Mouse (Mus musculus): ENCODE measurements at regions not wholly inside any gene's neighbourhood (a gene's known extent, or its start where the extent isn't known, plus 50 kb on each side); places are given as distances from the start of the nearest gene placed in this dataset.
"Not testable (repeated sequence)": the region's sequence is repeated elsewhere in the genome, so short reads cannot be mapped to it uniquely, and the experiment has no call there.

DNA sequence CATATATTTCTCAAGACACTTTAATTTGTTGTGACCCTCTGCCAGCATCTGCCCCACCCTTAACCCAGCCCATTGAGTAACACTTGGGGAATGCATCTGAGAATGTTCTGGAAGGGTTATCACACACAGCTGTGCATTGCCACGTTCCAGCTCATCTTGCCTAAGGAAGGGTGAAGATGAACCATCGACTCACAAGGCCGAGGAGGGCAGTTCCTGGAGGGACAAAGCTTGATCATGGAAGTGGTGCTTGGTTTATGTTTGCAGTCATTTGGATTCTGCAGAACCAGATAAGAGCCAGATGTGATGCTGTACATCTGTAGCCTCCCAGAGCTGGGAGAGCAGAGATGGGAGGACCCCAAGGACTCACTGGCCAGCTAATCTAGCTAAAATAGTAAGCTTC lies 136.1 kb upstream of the Klf3 start:
- DNase-seq = no peak

DNA sequence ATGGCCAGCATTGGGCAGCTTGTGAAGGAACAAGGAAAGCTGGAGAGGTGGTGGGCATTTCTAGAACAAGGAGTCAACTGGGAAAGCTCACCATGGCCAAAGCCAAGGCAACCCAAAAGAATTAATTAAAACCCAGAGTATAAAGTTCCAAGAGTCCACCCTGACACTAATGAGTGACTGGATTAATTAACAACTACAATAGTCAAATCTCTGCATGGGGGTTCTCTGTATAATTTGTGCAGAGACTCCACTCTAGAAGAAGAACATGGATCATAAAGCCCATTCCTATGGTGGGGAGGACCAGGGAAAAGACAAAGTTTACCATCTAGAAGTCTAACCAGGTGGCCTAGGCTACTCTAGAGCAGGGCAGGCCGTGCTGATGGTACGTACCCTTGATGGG lies 129.3 kb upstream of the Klf3 start:
- no peak for DNase-seq

DNA sequence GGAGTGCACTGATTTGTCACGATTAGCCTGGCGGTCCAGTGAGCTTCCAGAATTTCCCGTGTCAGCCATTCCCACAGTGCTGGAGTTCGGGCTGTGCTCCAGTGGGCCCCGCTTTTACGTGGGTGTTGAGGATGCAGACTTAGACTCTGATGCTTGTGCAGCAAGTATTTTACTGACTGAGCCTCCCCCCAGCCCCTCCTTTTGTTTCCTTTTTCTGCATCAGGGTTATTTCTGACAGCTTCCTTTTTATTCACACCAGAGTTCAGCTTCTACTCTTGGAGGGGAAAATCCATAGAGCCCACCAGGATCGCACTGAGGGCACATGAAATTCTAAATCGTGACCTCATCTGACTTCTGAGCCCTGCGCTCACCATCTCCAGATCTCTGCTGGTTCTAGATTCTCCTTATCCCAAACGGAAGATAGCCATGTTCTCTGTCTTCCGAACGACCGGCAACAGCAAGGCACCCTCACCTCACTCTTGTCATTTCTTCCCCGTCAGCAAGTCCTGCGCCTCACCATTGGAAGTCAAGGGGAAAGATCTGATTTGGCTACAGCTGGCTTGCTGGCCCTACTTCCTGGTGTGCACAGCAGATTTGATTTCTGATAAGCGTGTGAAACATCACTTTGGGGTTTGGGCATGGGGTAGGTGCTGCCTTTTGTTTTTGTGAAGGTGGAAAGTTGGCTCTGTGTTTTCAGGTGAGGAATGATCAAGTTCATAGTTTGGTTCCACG lies 126.8 kb upstream of the Klf3 start:
- peak; percentile 45 for DNase-seq

DNA sequence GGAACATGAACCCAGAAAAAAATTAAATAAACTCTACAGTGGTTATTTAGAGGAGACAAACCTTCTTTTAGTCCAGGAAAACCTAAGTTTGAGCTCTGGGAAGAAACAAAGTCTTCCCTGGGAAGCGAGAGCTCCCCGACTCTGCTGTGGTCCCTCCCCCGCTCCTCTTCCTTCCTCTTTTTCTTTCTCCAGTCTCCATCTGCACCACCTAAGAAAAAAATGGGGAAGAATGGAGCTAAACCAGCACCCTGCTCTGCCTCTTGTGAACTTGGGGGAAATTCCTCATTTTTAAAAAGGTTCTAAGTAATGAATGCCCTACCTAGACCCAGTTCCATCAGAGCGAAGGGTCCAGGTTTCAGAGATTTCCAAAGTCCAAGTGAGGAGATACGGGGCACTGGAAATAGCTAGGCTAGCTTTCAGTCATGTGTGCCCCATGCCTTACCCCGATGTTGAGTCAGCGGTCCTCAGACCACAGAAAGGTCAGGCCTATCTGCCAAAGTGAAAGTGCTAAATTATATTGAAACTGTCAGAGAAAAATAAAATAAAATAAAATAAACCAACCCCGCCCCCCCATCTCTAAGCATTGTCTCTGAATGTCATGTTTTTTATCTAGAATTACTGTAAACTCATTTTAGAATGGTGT lies 126.1 kb upstream of the Klf3 start:
- DNase-seq = no peak

DNA sequence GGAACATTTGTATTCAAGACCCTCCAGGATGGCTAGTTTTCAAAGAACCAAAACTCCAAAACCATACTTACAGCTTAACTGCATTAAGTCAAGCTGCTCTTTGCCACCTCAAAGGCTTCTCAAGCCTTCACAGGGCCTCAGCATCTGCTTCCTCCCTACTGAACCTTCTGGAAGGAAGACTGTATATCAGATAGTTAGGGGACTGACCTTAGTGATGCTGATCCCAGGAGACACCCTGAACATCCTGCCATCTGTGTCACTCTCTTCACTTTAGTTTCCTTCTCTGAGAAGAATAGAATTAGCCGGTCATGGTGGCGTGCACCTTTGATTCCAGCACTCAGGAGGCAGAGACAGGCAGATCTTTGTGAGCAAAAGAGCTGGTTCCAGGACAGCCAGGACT lies 124.5 kb upstream of the Klf3 start:
- peak; percentile 45 for DNase-seq

DNA sequence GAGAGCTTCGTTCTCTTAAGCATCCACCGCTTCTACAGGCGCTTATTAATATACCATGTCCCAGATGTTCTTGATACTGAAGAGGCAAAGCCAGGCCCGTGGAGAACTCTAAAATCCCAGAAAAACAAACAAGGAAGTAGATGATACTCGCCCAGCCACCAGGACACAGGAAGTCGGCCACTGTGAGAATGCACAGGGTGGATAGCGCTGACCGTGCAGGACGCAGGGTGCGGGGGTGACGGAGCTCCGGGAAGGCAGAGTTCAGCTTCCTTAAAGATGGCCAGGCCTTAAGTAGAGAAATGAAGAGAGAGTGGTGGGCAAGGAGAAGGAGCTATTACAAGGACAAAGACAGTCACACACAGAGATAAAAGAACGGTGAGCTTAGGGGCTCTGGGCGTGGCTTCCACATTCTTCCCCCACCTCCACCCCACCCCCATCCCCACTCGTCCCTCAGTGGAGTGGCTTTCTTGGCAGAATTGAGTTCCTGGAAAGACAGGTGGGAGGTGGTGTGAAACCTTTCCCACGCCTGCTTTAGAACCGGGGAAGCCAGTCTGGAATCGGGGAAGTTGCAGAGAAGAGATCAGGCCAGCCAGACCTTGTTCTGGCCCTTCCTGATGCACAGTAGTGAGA lies 123.1 kb upstream of the Klf3 start:
- DNase-seq = no peak

DNA sequence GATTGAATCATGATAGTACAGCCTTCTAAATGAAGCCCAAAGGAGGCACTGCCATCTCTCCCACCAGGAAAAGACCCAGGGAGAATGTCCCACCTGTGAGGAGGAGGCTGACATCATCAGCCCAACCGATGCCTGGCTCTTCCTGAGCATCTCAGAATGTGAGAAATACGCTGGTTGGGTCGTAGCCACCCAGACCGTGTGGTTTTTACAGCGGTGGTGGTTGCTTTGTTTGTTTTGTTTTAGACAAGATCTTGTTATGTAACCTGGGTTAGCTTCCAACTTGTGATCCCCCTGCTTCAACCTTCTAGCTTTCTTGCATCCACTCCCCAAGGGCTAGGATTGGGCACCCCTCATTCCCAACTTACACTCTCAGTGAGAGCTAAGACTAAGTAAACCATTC lies 122.0 kb upstream of the Klf3 start:
- peak; percentile 30 for DNase-seq

DNA sequence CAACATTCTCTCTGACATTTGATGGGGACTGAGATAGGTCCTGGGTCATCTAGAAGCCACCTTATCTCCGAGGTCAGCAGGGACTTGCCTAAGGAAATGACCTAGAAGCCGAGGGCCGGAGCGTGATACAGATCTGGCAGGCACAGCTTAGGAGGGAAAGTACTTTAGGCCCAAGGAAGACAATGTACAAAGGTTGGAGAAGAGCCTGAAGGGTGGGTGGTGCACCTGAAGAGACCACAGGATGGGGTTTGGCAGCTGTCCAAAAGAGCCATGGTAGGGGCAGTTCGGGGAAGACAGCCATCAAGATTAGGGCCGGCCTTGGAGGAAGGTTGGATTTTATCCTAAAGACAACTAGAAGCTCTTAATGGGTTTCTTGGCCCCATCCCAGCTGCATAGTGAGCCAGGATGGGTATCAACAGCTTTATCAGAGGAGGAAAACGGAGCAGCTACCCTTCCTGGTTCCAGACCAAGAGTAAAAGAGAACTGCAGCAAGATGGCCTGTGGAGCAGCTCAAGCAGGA lies 120.8 kb upstream of the Klf3 start:
- DNase-seq = no peak

DNA sequence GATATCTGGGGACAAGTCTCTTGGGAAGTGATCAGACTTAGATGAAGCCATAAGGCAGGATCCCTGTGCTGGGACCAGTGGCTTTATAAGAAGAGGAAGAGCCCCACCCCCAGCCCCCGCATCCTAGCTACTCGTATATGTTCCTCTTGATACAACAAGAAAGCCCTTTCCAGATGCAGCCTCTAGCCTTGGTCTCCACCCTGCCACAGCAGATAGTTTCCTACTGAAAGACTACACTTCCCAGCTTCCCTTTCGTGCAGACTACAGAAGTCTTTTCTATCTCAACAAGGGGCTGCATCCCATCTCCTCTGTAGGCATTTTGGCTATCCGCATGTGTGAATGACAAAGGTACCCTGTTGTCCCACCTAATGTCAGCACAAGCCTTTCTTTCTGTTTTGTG lies 119.8 kb upstream of the Klf3 start:
- DNase-seq = no peak

DNA sequence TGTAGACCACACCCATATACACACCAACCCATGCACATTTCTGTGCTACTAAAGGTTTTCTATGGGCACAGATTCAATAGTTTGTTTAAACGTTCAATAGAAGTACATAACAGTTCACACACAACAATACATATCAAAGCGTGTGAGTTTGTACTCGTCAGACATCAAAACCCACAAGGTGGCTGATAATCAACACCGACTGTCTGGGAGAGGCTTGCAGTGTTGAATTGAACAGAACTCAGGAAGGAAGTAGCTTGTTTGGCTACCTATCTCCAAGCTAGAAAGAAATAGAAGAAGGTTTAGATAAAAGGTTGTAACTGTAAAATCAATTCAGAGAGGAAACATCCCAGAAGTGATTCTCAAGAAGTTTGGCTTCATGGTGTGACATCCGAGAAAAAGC lies 118.9 kb upstream of the Klf3 start:
- DNase-seq = no peak

DNA sequence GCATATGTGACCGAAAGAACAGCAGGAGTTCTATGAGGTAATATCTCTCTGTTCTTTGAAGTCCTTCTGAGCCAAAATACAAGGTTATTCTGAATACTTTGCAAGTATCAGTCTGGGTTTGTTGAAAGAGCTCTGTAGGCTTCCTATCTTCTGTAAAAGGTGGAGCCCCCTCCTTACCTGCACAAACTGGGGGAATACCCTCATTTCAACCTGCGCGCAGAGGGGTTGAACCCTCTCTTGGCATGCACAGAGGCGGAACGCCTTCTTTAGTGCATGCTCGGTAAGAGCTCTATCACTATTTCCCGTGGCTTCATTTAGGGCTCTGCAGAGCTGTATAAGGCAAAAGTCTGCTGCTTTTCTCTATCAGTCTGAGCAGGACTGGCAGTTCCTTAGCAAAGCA lies 113.0 kb upstream of the Klf3 start:
- no peak for DNase-seq

DNA sequence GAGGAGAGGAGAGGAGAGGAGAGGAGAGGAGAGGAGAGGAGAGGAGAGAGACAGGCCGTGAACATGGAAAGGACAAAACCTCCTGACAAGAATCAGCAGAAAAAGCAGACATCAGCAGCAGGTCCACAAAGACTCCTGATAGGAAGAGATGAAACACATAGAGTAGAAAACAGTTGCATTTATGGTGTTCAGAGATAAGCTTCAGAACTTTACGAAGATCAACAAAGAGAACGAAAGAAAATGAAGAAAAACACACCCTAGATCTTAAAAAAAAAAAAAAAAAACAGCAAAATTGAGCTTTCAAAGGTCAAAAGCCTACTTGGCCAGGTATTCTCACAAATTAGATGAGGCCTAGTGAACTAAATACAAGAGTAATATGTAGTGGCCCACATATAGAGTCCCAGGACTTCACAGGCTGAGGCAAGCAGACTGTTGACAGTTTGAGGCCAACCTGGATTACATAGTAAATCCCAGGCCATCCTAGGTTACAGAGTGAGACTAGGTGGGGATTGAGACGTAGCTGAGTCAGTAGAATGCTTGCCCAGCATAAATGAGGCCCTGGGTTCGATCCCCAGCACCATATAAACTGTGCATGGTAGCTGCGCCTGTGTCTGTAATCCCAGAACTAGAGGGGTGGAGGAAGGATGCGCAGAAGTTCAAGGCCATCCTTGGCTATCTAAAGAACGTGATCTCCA lies 111.6 kb upstream of the Klf3 start:
- no peak for DNase-seq

DNA sequence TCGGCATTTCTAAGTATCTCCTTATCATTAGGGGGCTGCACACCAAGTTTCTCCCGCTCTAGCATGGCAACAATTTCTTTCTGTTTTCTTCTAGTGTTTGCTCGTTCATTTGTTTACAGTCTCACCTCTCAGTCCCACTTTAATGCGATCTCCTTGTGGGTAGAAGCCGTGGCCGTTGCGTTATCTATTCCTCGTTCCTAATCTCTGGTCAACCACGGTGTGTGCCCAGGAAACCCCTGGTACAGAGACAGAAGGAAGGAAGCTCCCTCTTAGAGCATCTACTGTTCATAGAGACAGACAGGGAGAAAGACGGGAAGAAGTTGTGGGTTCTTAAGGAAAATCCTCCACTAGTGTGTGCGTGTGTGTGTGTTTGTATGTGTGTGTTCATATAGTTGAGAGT lies 110.9 kb upstream of the Klf3 start:
- no peak for DNase-seq

DNA sequence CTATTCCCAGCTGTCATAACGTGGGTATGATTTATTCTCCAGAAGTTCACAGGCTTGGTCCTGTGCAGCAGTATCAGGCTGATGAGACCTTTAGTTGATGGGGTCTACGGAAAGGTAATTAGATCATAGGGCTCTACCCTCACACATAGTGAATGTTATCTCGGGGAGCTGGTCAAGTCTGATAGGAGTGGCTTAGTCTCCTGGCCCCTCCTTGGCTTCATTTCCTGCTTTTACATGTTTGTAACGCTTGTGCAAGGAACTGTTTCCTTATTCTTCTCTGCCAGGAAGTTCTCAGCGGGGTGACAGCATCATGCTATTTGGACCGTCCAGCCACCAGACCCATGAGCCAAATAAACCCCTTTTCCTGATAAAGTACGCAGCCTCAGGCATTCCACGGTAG lies 109.6 kb upstream of the Klf3 start:
- DNase-seq = no peak

DNA sequence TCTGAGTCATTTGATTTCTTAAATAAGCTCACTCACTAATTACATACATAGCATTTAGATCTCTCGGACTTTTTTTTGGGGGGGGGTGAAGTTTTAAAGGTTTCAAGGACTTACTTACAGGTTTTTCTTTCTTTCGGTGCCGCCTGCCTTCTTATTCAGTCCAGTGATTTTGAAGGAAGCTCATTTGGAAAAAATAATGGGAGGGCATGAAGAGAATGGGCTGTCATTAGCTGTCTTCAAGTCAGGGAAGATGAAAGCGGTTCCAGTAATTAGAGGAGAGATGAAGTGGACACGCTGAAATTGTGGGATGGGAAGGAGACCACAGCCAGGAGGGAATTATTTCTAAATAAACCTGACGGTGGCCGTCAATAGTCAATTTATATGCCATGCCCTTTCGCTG lies 108.6 kb upstream of the Klf3 start:
- DNase-seq = no peak

DNA sequence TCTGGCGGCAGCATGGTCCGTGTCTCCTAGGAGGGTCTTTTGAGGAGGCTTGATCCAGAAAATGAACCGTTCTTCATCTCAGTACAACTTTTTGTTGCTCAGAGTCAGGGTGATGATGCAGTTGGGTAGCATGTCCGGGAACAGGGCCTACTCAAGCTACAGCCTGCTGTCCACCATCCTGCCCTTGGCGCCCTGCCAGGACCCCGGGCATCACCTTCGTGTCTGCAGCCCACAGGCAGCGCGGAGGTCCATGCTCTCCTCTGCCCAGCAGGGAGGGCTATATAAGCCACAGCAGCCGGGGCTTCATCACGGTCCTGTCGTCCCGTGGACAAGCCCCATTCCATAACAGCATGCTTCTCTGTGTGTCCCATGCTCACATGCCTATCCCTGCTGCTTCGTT lies 107.1 kb upstream of the Klf3 start:
- no peak for DNase-seq

DNA sequence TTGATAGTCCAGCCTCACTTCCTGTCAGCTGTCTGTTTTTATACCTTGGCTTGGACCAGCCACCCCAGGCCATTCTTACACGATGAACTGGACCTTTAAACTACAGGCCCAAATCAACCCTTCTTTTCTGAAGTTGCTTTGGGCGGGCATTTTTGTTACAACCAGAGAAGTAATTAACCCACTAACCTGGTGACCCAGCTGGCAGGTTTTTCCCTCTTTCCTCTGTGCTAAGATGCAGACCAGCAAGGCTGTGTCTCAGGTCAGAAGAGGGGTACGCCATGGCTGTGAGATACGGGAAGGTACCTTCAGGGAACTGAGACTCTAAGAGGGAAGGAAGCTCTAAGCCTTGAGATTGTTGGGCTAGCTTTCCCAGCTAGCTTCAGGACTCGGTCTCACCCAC lies 105.7 kb upstream of the Klf3 start:
- DNase-seq = no peak

DNA sequence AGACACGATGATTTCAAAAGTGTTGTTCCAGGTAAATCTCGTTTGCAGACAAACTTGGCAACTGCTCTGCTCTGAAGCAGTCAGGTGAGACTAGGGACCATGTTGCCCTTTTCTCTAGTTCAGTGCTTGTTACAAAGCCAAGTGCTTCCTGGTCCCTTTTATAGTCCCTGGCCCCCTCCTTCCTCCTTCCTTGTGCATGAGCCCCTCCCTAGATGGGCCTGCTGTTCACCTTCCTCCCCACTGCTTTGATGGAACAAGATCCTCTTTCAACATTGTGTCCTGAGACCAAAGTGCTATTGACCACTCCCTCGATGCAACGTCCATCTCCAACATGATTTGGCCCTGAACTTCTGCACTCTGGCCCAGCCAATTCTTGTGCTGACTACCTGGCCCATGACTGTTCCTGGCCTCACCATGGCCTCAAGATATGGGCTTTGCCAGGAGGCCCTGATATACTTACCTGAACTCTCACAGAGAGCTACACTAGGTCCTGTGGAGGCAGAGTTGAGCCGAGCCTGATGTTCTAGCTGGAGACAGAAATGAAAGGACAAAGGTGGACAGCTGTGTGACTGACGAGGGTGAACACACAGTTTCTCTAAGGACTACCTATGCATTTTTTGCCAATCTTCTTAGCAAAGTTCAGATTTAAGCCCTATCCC lies 104.6 kb upstream of the Klf3 start:
- DNase-seq = no peak

DNA sequence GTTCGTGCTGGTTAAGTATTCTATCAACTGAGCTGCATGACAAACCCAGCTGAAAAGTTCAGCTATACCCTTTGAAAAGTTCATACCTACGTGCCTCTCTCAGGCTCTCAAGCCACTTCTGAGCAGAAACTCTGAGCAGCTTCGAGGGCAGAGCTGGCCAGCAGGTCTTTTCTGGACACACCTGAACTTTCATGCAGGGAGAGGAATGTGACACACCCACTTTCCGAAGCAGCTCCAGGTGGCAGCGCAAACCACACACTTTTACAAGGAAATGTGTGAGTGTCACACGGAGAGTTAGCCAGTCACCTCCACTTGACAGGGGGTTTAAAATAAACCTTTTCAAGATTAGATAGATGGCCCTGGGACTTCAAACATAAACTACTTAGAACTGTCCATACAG lies 103.2 kb upstream of the Klf3 start:
- DNase-seq = no peak

DNA sequence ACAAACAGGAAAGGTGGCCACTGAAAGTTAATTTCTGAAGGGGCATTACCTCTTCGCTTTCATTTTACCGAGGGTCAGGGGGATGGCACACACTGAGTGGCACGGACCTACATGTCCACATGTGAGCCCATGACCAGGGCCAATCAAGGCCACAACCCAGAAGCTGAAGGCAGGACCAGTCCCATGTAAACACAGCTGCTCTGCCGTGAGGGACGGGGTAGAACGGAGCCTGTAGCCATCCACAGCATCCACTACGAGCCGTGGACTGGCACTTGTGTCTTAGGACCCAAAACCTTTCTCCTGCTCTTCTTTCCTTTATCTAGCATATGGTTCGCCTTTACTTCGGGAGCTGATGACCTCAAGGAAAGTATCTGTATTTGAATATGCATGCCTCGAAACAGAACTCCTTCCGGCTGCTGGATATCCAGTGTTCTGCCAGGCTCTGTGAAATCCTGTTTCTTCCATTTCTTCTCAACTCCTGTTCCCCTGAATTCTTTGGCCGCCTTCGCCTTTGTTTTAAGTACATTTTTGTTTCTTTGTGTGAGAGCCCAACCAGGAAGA lies 101.9 kb upstream of the Klf3 start:
- no peak for DNase-seq

DNA sequence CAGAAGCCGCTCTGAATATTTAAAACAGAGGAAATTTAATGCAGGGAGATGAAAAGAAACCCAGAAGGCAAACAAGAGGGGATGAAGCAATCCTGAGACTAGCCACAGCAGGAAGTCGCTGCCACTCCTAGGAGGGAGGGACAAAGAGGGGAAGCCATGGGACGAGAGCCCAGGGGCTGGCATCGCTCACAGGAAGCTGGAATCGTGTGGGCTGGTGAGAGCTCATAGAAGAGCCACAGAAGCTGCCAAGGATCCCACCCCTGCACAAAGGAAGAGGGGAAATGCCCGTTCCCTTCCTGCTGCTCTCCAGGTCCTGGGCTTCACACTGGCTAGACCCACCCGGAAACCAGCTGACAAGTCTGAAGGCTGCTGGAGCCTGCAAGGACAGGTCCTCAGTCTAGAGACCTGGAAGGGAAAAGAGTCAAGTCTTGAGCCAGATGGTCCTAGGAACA lies 101.4 kb upstream of the Klf3 start:
- peak; percentile 41 for DNase-seq

DNA sequence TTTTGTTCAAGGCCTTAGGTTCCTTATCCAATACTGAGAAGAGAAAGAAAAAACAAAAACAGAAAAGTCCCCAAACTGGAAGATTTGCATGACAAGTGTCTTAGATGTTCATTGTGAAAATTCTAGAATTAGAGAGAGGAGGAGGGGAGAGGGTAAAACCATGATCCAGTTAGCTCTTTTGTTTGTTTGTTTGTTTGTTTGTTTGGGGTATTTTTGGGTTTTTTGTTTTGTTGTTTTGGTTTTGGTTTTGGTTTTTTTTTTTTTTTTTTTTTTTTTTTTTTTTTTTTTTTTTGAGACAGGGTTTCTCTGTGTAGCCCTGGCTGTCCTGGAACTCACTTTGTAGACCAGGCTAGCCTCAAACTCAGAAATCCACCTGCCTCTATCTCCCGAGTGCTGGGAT lies 100.8 kb upstream of the Klf3 start:
- not testable (repeated sequence) for DNase-seq
